Mouse (Mus musculus) forebrain, postnatal 0 days (tissue): Measurements from ENCODE around the gene Focad. TPM values are rescaled to one million over a fixed set of nuclear protein-coding genes. Genes with fewer than 3 reads are reported as not detected.

ENCODE experiments used
- ATAC-seq: fragments of 200-750 bp; cut with Nextera tagmentation; 2 replicates; pipeline ENCODE4 v1.8.0; 2017; ENCODE audit warnings: mild to moderate bottlenecking, moderate library complexity
- DNase-seq: peaks from one replicate; pipeline ENCODE4 v3.0.0-alpha.2; 2015
- H3K27ac ChIP-seq: fragments of 300-500 bp; sonication (generic); 2 replicates; pipeline ENCODE4 v1.5.1; 2014; ENCODE audit warnings: low read depth, mild to moderate bottlenecking, antibody characterized with exemption, low read length, moderate library complexity, mixed read lengths
- H3K27me3 ChIP-seq: fragments of 300-500 bp; sonication (generic); 2 replicates; pipeline ENCODE4 v1.6.1; 2014; ENCODE audit warnings: mild to moderate bottlenecking, low read length, mixed read lengths; ENCODE audit not compliant: insufficient read depth
- H3K36me3 ChIP-seq: fragments of 300-500 bp; sonication (generic); 2 replicates; pipeline ENCODE4 v1.6.1; 2014; ENCODE audit warnings: mild to moderate bottlenecking, moderate library complexity; ENCODE audit not compliant: insufficient read depth
- H3K4me1 ChIP-seq: fragments of 300-500 bp; sonication (generic); 2 replicates; pipeline ENCODE4 v1.6.1; 2014; ENCODE audit warnings: antibody characterized with exemption; ENCODE audit not compliant: insufficient read depth
- H3K4me2 ChIP-seq: fragments of 300-500 bp; sonication (generic); 2 replicates; pipeline ENCODE4 v1.6.1; 2014; ENCODE audit warnings: low read depth, mild to moderate bottlenecking, moderate library complexity
- H3K4me3 ChIP-seq: fragments of 300-500 bp; sonication (generic); 2 replicates; pipeline ENCODE4 v1.5.1; 2014; ENCODE audit warnings: low read depth, low read length, mixed read lengths
- H3K9ac ChIP-seq: fragments of 300-500 bp; sonication (generic); 2 replicates; pipeline ENCODE4 v1.6.1; 2014; ENCODE audit warnings: mild to moderate bottlenecking
- H3K9me3 ChIP-seq: fragments of 300-500 bp; sonication (generic); 2 replicates; pipeline ENCODE4 v1.6.1; 2016; ENCODE audit warnings: low read length
- CTCF ChIP-seq: sonication (generic); IDR thresholded peaks from 2 replicates; pipeline ENCODE4 v1.5.1; 2016; ENCODE audit warnings: antibody characterized with exemption, control low read depth, low read depth
- WGBS: fragments of 180-500 bp; shearing (Covaris S2); extraction: QIAGEN DNeasy Blood & Tissue Kit; methylation state at CpG from one replicate; pipeline ENCODE4 v1.1.7; 2014; 5-methylcytosine and 5-hydroxymethylcytosine counted together
- polyA plus RNA-seq: library from polyadenylated mRNA; unstranded; fragments of >200 nt; fragmentation: Nextera tagmentation; extraction: Ambion mirVana; gene quantifications from 2 replicates; pipeline ENCODE4 v1.2.1, GENCODE M21; 2015
- total RNA-seq: library from RNA; depleted of rRNA; stranded (reverse); fragments of >200 nt; gene quantifications from 2 replicates; pipeline ENCODE4 v1.2.3, GENCODE M21; 2014

Focad gene
- total and polyA plus RNA-seq, 2 experiments from 2014 or later = 8.9 to 37.6 TPM

DNA sequence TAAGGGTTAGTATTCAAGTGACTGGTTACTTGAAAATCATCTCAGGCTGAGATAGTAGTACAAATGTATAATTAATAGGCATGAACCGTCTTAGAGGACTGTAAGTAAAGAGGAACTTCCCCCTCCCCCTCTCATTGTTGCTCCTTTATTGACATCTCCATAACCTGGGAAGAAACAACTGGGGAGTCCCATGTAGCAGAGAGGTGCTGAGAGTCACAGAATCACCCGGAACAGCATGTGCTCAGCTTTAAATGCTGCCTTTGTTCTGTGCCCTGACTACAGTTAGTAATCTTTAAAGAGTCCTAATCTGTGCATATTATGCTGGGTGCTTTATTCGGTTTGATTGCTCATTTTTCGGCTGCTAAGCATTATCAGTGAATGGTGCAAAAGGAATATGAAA lies 250.6 kb downstream of the Focad start:
- Histone ChIP-seq H3K9ac (no peak overlapping the region), H3K4me1 (no peaks in the 10 kb centered on the region), H3K4me2 (0 out of 2 replicates have a peak overlapping the region, but pooled peaks have one; percentile 13), H3K36me3 (no peaks in the 10 kb centered on the region), H3K27me3 (no peaks in the 10 kb centered on the region), H3K9me3 (no peaks in the 10 kb centered on the region), H3K27ac (no peak overlapping the region), H3K4me3 (no peak overlapping the region)
- no peak for TF ChIP-seq CTCF
- 34% methylated on average over 4 of the region's 4 CpGs for WGBS
- peak; percentile 29 for DNase-seq
- ATAC-seq = peak; percentile 26; the same call in 1 of the 2 replicates

DNA sequence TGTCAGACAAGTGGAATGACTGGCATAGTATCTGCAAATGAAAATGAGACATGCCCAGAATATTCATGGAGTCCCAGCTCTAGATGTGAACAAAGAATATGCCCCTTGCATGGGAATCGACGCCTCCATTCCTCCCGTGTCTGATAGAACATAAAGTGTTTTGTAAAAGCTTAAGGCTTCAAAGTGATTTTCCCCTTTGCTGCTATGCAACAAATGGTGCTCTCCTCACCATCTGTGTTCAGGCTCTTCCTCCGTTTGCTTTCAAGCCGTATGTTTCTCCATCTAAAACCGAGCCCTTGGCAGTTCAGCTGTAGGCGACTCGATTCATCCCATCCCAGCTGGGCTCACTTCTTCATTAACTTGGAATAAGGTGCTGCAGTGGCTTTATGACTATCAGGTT lies 251.5 kb downstream of the Focad start:
- H3K4me3 ChIP-seq = no peak overlapping the region
- ATAC-seq (peak; percentile 57), DNase-seq (peak; percentile 47)
- no peaks in the 10 kb centered on the region for H3K36me3 ChIP-seq
- H3K4me2 ChIP-seq = no peak overlapping the region
- WGBS = 42% methylated on average over 8 of the region's 8 CpGs
- H3K27me3 ChIP-seq = no peaks in the 10 kb centered on the region
- no peaks in the 10 kb centered on the region for H3K9me3 ChIP-seq
- H3K9ac ChIP-seq = no peak overlapping the region
- TF ChIP-seq CTCF = no peak
- no peaks in the 10 kb centered on the region for H3K4me1 ChIP-seq
- H3K27ac ChIP-seq = peak overlapping the region; percentile 47; the same call in 1 of the 2 replicates

GRCm38 (mm10) chr4:88350910-88351309 lies 256.5 kb downstream of the Focad start:
- 3% methylated on average over 4 of the region's 4 CpGs for WGBS
- no peak overlapping the region for H3K27ac ChIP-seq
- ATAC-seq = peak; percentile 89

GRCm38 (mm10) chr4:88356652-88357051 lies 262.2 kb downstream of the Focad start:
- Histone ChIP-seq H3K4me2 (no peak overlapping the region), H3K27me3 (no peaks in the 10 kb centered on the region), H3K27ac (no peak overlapping the region), H3K9ac (no peak overlapping the region), H3K36me3 (peaks cover 4% of the 10 kb centered on the region; the same call in 1 of the 2 replicates), H3K4me3 (no peak overlapping the region), H3K9me3 (no peaks in the 10 kb centered on the region), H3K4me1 (no peaks in the 10 kb centered on the region)
- TF ChIP-seq CTCF = peak; percentile 49
- ATAC-seq (no peak), DNase-seq (no peak)
- WGBS = 64% methylated on average over 2 of the region's 2 CpGs

More at GRCm38 (mm10) chr4:88350910-88351309, 256.5 kb downstream of the Focad start:
- peak; percentile 92 for DNase-seq
- no peaks in the 10 kb centered on the region for H3K4me1 ChIP-seq
- H3K27me3 ChIP-seq = no peaks in the 10 kb centered on the region
- no peak overlapping the region for H3K4me2 ChIP-seq
- TF ChIP-seq CTCF = peak; percentile 98
- no peak overlapping the region for H3K9ac ChIP-seq
- no peak overlapping the region for H3K4me3 ChIP-seq
- no peaks in the 10 kb centered on the region for H3K36me3 ChIP-seq
- no peaks in the 10 kb centered on the region for H3K9me3 ChIP-seq

- no peak for TF ChIP-seq CTCF
- ATAC-seq (no peak), DNase-seq (no peak)
- Histone ChIP-seq H3K9ac (no peak overlapping the region), H3K4me1 (no peaks in the 10 kb centered on the region), H3K36me3 (peaks cover 4% of the 10 kb centered on the region; the same call in 1 of the 2 replicates), H3K4me3 (no peak overlapping the region), H3K27me3 (no peaks in the 10 kb centered on the region), H3K27ac (no peak overlapping the region), H3K4me2 (no peak overlapping the region), H3K9me3 (no peaks in the 10 kb centered on the region)
- 89% methylated on average over 3 of the region's 3 CpGs for WGBS
These were observed 263.0 kb downstream of the Focad start for GRCm38 (mm10) chr4:88357431-88357830.

GRCm38 (mm10) chr4:88369951-88370350 lies 275.5 kb downstream of the Focad start:
- H3K4me1 ChIP-seq = no peaks in the 10 kb centered on the region
- no peaks in the 10 kb centered on the region for H3K27me3 ChIP-seq
- no peak overlapping the region for H3K27ac ChIP-seq
- WGBS = 86% methylated on average over 6 of the region's 6 CpGs
- DNase-seq (no peak), ATAC-seq (no peak)
- H3K36me3 ChIP-seq = no peaks in the 10 kb centered on the region
- no peak overlapping the region for H3K4me2 ChIP-seq
- no peaks in the 10 kb centered on the region for H3K9me3 ChIP-seq
- TF ChIP-seq CTCF = no peak
- no peak overlapping the region for H3K9ac ChIP-seq
- no peak overlapping the region for H3K4me3 ChIP-seq

- H3K9ac ChIP-seq = no peak overlapping the region
- 66% methylated on average over 8 of the region's 8 CpGs for WGBS
- no peaks in the 10 kb centered on the region for H3K9me3 ChIP-seq
- ATAC-seq (no peak), DNase-seq (no peak)
- H3K4me2 ChIP-seq = no peak overlapping the region
- no peak overlapping the region for H3K4me3 ChIP-seq
- no peaks in the 10 kb centered on the region for H3K27me3 ChIP-seq
- H3K36me3 ChIP-seq = no peaks in the 10 kb centered on the region
- no peaks in the 10 kb centered on the region for H3K4me1 ChIP-seq
- no peak for TF ChIP-seq CTCF
- H3K27ac ChIP-seq = no peak overlapping the region
These were observed 276.4 kb downstream of the Focad start for GRCm38 (mm10) chr4:88370819-88371218.
